Mouse (Mus musculus): ENCODE measurements around the gene Kdm6a. TPM values are rescaled to one million over a fixed set of nuclear protein-coding genes. Genes with fewer than 3 reads are reported as not detected.

The Kdm6a gene
- polyA plus RNA-seq, 1 experiment: 11.5 TPM

- 90% methylated on average over 1 of the region's 1 CpGs for WGBS
- DNase-seq: no peak
- TF ChIP-seq POLR2A (IDR thresholded peaks at IDR 0.05; ENCODE audit: borderline replicate concordance, extremely low read depth, low read depth, low read length): no peak
- TF ChIP-seq CTCF (IDR thresholded peaks at IDR 0.05; ENCODE audit: insufficient read depth, low read length): no peak
- H3K4me3 ChIP-seq (replicated peaks; ENCODE audit: extremely low read depth, low read depth, low read length): no peak overlapping the region
- H3K4me1 ChIP-seq (ENCODE audit: control insufficient read depth, insufficient read depth, low read length): no peaks in the 10 kb centered on the region; the same call in 1 of the 2 replicates
Measured at GRCm38 (mm10) chrX:18168940-18169339, 6.6 kb downstream of the Kdm6a start.

DNA sequence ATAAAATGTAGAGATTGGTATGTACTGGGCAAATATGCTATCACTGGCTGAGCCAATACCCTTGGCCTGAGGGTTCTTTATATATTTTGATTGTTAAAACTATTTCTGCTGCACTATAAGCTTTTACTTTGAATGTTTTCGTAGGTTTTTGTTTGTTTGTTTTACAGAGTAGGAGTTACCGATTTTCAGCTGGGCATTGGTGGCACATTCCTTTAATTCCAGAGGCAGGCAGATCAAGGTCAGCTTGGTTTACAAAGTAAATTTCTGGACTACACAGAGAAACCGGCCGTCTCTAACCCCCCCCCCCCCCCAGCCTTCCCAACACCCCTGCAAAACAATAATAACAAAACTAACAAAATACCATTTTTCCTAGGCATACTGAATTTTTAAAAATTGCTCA lies 12.5 kb downstream of the Kdm6a start:
- Histone ChIP-seq H3K4me3 (replicated peaks; ENCODE audit: extremely low read depth, low read depth, low read length) (no peak overlapping the region), H3K4me1 (ENCODE audit: control insufficient read depth, insufficient read depth, low read length) (peaks cover 2% of the 10 kb centered on the region)
- DNase-seq: no peak
- 20% methylated on average over 4 of the region's 4 CpGs for WGBS
- TF ChIP-seq CTCF (IDR thresholded peaks at IDR 0.05; ENCODE audit: insufficient read depth, low read length) (no peak), POLR2A (IDR thresholded peaks at IDR 0.05; ENCODE audit: borderline replicate concordance, extremely low read depth, low read depth, low read length) (no peak)

GRCm38 (mm10) chrX:18177803-18178202 lies 15.4 kb downstream of the Kdm6a start:
- DNase-seq: no peak
- Histone ChIP-seq H3K4me3 (replicated peaks; ENCODE audit: extremely low read depth, low read depth, low read length) (no peak overlapping the region), H3K4me1 (ENCODE audit: control insufficient read depth, insufficient read depth, low read length) (peaks cover 2% of the 10 kb centered on the region)
- no peak for TF ChIP-seq CTCF (IDR thresholded peaks at IDR 0.05; ENCODE audit: insufficient read depth, low read length)
- TF ChIP-seq POLR2A (IDR thresholded peaks at IDR 0.05; ENCODE audit: borderline replicate concordance, extremely low read depth, low read depth, low read length): no peak
- WGBS: 82% methylated on average over 4 of the region's 4 CpGs

DNA sequence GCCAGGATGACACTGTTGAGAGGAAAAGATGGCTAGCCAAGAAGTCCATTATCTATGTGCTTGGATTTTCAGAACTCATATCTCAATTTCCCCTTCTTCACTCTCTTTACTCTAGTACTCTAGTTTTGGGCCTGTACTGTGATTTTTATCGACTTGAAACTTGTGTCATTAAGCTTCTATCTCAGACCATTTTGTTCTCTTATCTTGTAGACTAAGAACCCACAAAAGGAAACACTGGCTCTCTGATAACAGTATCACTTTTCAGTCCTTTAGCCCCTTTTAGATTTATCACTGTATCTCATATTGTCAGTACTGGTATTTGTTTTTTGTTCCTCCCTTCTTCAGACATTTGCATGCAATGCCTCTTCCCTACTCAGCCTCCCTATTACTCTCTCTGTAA lies 17.1 kb downstream of the Kdm6a start:
- Histone ChIP-seq H3K4me1 (ENCODE audit: control insufficient read depth, insufficient read depth, low read length) (peaks cover 2% of the 10 kb centered on the region), H3K4me3 (replicated peaks; ENCODE audit: extremely low read depth, low read depth, low read length) (no peak overlapping the region)
- TF ChIP-seq POLR2A (IDR thresholded peaks at IDR 0.05; ENCODE audit: borderline replicate concordance, extremely low read depth, low read depth, low read length): no peak
- no peak for TF ChIP-seq CTCF (IDR thresholded peaks at IDR 0.05; ENCODE audit: insufficient read depth, low read length)
- 39% methylated on average over 1 of the region's 1 CpGs for WGBS
- no peak for DNase-seq

DNA sequence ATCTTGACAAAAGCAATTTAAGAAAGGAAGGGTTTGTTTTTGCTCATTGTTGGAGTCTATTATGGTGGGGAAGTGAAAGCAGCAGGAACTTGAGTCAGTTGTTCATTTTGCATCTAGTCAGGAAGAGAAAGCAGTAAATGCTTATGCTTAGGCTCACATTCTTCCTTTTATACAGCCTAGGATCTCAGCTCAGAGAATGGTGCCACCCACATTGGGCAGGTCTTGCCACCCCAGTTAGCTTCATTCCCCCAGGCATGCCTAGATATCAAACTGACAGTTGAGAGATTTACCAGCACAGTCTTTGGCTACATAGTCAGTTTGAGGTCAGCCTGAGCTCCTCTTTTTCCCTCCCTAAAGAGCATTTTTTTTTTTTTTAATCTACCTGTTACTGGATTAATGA lies 24.8 kb downstream of the Kdm6a start:
- DNase-seq: no peak
- TF ChIP-seq CTCF (IDR thresholded peaks at IDR 0.05; ENCODE audit: insufficient read depth, low read length) (no peak), POLR2A (IDR thresholded peaks at IDR 0.05; ENCODE audit: borderline replicate concordance, extremely low read depth, low read depth, low read length) (no peak)
- no peaks in the 10 kb centered on the region; the same call in 1 of the 2 replicates for H3K4me1 ChIP-seq (ENCODE audit: control insufficient read depth, insufficient read depth, low read length)
- no peak overlapping the region for H3K4me3 ChIP-seq (replicated peaks; ENCODE audit: extremely low read depth, low read depth, low read length)

GRCm38 (mm10) chrX:18188293-18188692 lies 25.9 kb downstream of the Kdm6a start:
- DNase-seq: no peak
- TF ChIP-seq POLR2A (IDR thresholded peaks at IDR 0.05; ENCODE audit: borderline replicate concordance, extremely low read depth, low read depth, low read length): no peak
- TF ChIP-seq CTCF (IDR thresholded peaks at IDR 0.05; ENCODE audit: insufficient read depth, low read length): no peak
- H3K4me1 ChIP-seq (ENCODE audit: control insufficient read depth, insufficient read depth, low read length): no peaks in the 10 kb centered on the region; the same call in 1 of the 2 replicates
- no peak overlapping the region for H3K4me3 ChIP-seq (replicated peaks; ENCODE audit: extremely low read depth, low read depth, low read length)
- 87% methylated on average over 2 of the region's 2 CpGs for WGBS

DNA sequence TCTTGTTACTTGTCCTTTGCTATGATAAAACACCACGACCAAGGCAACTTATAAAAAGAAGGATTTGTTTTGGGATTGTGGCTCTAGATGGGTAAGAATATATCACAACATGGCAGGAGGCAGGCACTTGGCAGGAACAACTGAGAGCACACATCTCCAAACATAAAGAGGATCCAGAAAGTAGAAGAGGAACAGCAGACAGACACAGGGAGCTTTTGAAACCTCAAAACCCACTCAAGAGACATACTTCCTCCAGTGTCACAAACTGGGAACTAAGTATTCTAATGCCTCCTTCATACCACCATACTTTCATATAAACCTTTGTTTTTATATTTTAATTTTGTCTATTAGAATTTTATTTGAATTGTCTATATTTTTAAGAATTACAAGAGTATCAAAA lies 77.2 kb downstream of the Kdm6a start:
- no peaks in the 10 kb centered on the region for H3K4me1 ChIP-seq (ENCODE audit: control insufficient read depth, insufficient read depth, low read length)
- TF ChIP-seq POLR2A (IDR thresholded peaks at IDR 0.05; ENCODE audit: borderline replicate concordance, extremely low read depth, low read depth, low read length) (no peak), CTCF (IDR thresholded peaks at IDR 0.05; ENCODE audit: insufficient read depth, low read length) (no peak)
- DNase-seq: no peak
- H3K4me3 ChIP-seq (replicated peaks; ENCODE audit: extremely low read depth, low read depth, low read length): no peak overlapping the region
- WGBS: 77% methylated on average over 1 of the region's 1 CpGs

DNA sequence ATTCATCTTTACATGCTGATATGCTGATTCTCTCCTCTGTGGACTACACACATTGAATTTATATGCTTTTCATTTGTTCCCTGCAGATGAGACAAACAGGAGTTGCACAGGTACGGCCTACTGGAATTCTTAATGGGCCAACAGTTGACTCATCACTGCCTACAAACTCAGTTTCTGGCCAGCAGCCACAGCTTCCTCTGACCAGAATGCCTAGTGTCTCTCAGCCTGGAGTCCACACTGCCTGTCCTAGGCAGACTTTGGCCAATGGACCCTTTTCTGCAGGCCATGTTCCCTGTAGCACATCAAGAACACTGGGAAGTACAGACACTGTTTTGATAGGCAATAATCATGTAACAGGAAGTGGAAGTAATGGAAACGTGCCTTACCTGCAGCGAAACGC lies 88.2 kb downstream of the Kdm6a start:
- no peak overlapping the region for H3K4me3 ChIP-seq (replicated peaks; ENCODE audit: extremely low read depth, low read depth, low read length)
- no peak for DNase-seq
- no peaks in the 10 kb centered on the region for H3K4me1 ChIP-seq (ENCODE audit: control insufficient read depth, insufficient read depth, low read length)
- TF ChIP-seq POLR2A (IDR thresholded peaks at IDR 0.05; ENCODE audit: borderline replicate concordance, extremely low read depth, low read depth, low read length) (no peak), CTCF (IDR thresholded peaks at IDR 0.05; ENCODE audit: insufficient read depth, low read length) (no peak)
- WGBS: 85% methylated on average over 4 of the region's 4 CpGs

GRCm38 (mm10) chrX:18254767-18255166 lies 92.4 kb downstream of the Kdm6a start:
- DNase-seq: no peak
- TF ChIP-seq CTCF (IDR thresholded peaks at IDR 0.05; ENCODE audit: insufficient read depth, low read length): peak; percentile 20; the same call in 1 of the 2 replicates
- no peak for TF ChIP-seq POLR2A (IDR thresholded peaks at IDR 0.05; ENCODE audit: borderline replicate concordance, extremely low read depth, low read depth, low read length)
- Histone ChIP-seq H3K4me3 (replicated peaks; ENCODE audit: extremely low read depth, low read depth, low read length) (no peak overlapping the region), H3K4me1 (ENCODE audit: control insufficient read depth, insufficient read depth, low read length) (no peaks in the 10 kb centered on the region)
- WGBS: 24% methylated on average over 4 of the region's 4 CpGs

- Histone ChIP-seq H3K4me1 (ENCODE audit: control insufficient read depth, insufficient read depth, low read length) (no peaks in the 10 kb centered on the region), H3K4me3 (replicated peaks; ENCODE audit: extremely low read depth, low read depth, low read length) (no peak overlapping the region)
- DNase-seq: no peak
- 92% methylated on average over 8 of the region's 8 CpGs for WGBS
- TF ChIP-seq POLR2A (IDR thresholded peaks at IDR 0.05; ENCODE audit: borderline replicate concordance, extremely low read depth, low read depth, low read length): no peak
- no peak for TF ChIP-seq CTCF (IDR thresholded peaks at IDR 0.05; ENCODE audit: insufficient read depth, low read length)
Measured at GRCm38 (mm10) chrX:18258238-18258809, 95.9 kb downstream of the Kdm6a start.

All from lung, adult 2 months (tissue).